Mouse (Mus musculus): Measurements from ENCODE around the gene Ttc41.

GRCm38 (mm10) chr10:86819649-86820165 lies 114.1 kb downstream of the Ttc41 start:
- no peak for TF ChIP-seq CTCF (IDR thresholded peaks at IDR 0.05; ENCODE audit: borderline replicate concordance, control insufficient read depth, extremely low read depth, insufficient read depth, low read length, poor library complexity)
- no peak for TF ChIP-seq POLR2A (IDR thresholded peaks at IDR 0.05; ENCODE audit: control insufficient read depth, extremely low read depth, insufficient read depth, low read length, poor library complexity)

Data from thymus, adult 2 months (tissue).